Mouse (Mus musculus): ENCODE data around the gene Hyal1. TPM values are rescaled to one million over a fixed set of nuclear protein-coding genes. Genes with fewer than 3 reads are reported as not detected.

Hyal1 gene
- polyA plus RNA-seq, 1 experiment from 2014 or later, result 5.0 TPM

DNA sequence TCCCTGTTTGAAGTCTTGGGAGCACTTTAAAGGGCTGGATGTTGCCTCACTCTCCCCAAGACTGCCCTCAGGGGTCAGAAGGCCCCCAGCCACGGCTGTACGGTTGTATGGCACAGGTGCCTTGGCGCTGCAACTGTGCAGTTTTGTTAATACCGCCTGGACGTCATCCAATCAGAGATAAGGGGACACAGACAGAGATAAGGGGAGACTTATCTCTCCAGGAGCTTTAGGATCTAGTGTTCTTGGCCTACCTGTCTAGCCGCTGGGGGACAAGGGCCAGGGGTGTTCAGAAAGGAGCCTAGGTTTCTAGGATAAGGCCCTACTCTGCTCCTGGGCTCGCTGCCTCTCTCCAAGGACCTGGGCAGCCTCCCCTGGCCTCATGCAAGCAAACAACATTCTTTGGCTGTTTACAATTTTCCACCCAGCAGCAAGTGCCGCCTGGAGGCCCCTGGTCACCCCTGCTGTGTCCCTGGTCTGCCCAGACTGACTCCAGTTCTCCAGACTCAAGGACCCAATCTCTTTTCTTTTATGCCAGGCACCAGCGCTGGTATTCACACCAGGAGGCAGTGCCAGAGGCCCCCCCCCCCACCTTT is 31.0 kb downstream of the Hyal1 start:
- ATAC-seq (replicated peaks; ENCODE audit: low FRiP score, low read depth), result no peak
- H3K4me3 ChIP-seq (replicated peaks; ENCODE audit: low read depth, low read length), result no peak overlapping the region
- H3K4me2 ChIP-seq (ENCODE audit: low read length), result peak overlapping the region; percentile 50
- peak overlapping the region; percentile 85 for H3K27ac ChIP-seq
- peak overlapping the region; percentile 13; the same call in 1 of the 2 replicates for H3K9ac ChIP-seq (ENCODE audit: low read depth, low read length)
- 55% methylated on average over 9 of the region's 9 CpGs for WGBS
- no peaks in the 10 kb centered on the region for H3K9me3 ChIP-seq (replicated peaks; ENCODE audit: low read length)
- no peak for TF ChIP-seq CTCF (IDR thresholded peaks at IDR 0.05; ENCODE audit: low read depth)
- no peaks in the 10 kb centered on the region for H3K27me3 ChIP-seq (ENCODE audit: insufficient read depth, low read length)
- no peaks in the 10 kb centered on the region for H3K36me3 ChIP-seq (ENCODE audit: insufficient read depth, low read length)
- peaks cover 59% of the 10 kb centered on the region for H3K4me1 ChIP-seq (replicated peaks; ENCODE audit: insufficient read depth, low read length)
- DNase-seq (ENCODE audit: low spot score), result no peak

DNA sequence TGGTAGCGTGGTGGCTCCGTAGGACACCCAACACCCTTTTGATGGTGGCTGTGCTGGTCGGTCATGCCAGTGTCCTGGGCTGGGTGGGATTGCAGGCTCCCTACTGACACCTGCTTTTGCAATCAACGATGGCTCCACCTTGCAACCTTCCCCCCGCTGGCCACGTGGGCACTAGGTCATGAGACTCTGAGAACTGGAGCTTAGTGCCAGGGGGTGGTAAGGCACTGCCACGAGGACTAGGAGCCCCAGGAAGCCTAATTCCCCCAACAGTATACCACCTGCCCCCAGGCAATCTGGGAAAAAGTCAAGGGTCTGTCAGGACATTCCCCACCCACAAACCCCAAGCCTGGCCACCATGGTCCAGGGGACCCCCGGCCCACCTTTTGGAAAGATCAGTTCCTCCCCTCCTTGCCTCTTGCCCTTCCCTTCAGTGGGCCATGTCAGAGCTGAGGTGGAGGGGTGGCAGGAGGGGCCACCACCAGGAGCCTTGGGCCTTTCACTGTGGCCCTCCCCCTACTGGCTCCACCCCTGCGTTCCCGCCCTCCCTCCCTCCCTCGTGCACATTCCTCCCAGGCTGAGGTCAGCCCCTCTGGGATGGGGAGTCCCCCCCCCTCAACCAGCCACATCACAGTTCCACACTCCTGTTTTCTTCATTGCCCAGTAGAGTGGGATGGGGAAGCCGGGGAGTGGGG is 32.2 kb downstream of the Hyal1 start, which contains the start of gene Sema3b:
Sema3b (minus strand) TSS at position 489 of the 692 bp plus-strand sequence.
- TF ChIP-seq CTCF (IDR thresholded peaks at IDR 0.05; ENCODE audit: low read depth), result no peak
- no peaks in the 10 kb centered on the region for H3K9me3 ChIP-seq (replicated peaks; ENCODE audit: low read length)
- peaks cover 2% of the 10 kb centered on the region; the same call in 1 of the 2 replicates for H3K36me3 ChIP-seq (ENCODE audit: insufficient read depth, low read length)
- H3K4me1 ChIP-seq (replicated peaks; ENCODE audit: insufficient read depth, low read length), result peaks cover 50% of the 10 kb centered on the region
- peak within 1 kb of the TSS; percentile 85 for H3K27ac ChIP-seq
- ATAC-seq (replicated peaks; ENCODE audit: low FRiP score, low read depth) (no peak), DNase-seq (ENCODE audit: low spot score) (no peak)
- H3K4me2 ChIP-seq (ENCODE audit: low read length), result peak within 1 kb of the TSS; percentile 50
- H3K9ac ChIP-seq (ENCODE audit: low read depth, low read length), result peak within 1 kb of the TSS; percentile 13
- 28% methylated on average over 12 of the region's 12 CpGs for WGBS
- no peaks in the 10 kb centered on the region for H3K27me3 ChIP-seq (ENCODE audit: insufficient read depth, low read length)
- H3K4me3 ChIP-seq (replicated peaks; ENCODE audit: low read depth, low read length), result no peak within 1 kb of the TSS

DNA sequence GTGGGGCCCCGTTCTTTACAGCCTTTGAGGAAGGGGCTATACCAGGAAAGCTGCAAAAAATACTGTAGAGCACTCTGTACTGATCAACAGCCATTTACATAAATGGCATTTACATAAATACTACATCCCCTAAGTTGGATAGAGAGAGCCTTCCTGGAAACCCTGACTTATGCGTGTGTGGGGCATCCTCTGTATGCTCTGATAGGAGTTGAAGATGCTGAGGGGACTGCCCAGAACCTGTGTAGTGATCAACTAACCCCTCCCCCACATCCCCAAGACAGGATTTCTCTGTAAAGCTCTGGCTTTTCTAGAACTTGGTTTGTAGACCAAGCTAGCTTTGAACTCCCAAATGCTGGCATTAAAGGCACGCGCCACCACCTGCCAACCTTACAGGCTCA is 32.7 kb downstream of the Hyal1 start:
- no peak for DNase-seq (ENCODE audit: low spot score)
- Histone ChIP-seq H3K9me3 (replicated peaks; ENCODE audit: low read length) (no peaks in the 10 kb centered on the region), H3K9ac (ENCODE audit: low read depth, low read length) (no peak overlapping the region), H3K4me2 (ENCODE audit: low read length) (peak overlapping the region; percentile 14; the same call in 1 of the 2 replicates), H3K4me3 (replicated peaks; ENCODE audit: low read depth, low read length) (no peak overlapping the region), H3K4me1 (replicated peaks; ENCODE audit: insufficient read depth, low read length) (peaks cover 44% of the 10 kb centered on the region), H3K27me3 (ENCODE audit: insufficient read depth, low read length) (no peaks in the 10 kb centered on the region), H3K36me3 (ENCODE audit: insufficient read depth, low read length) (peaks cover 7% of the 10 kb centered on the region; the same call in 1 of the 2 replicates), H3K27ac (peak overlapping the region; percentile 85; the same call in 1 of the 2 replicates)
- no peak for ATAC-seq (replicated peaks; ENCODE audit: low FRiP score, low read depth)
- WGBS, result 71% methylated on average over 4 of the region's 4 CpGs
- no peak for TF ChIP-seq CTCF (IDR thresholded peaks at IDR 0.05; ENCODE audit: low read depth)

DNA sequence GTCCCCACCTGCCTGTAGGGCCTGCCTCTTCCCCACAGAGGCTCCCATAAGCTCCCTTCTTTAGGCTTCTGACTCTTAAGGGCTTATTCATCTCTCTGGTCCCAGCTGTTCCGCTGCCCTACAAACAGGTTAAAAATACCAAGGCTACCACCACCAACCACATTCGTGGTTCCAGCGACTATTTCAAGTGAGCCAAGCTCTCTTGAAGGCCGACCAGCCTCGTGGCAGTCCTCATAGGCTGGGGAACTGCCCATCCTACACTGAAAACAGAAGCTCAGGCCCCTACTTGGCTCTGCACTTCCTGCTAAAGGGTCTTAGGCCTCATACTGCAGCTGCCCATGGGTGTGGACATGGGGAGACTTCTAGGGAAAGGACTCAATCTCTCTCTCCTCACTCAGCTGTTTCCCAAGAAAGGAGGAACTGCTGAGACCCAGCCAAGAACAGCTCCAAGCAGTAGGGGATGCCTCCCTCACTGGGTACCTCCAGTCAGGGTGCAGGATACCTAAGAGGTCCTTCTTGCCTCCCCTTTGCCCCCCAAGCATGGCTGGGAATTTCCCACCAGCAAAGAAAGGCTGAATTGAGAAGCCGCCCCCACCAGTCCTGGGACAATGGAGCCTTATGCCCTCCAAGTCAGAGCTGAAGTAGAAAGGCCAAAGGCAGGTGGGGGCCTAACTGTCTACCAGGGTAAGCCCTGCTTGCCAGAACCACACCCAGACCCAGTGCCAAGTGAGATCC is 34.9 kb downstream of the Hyal1 start:
- Histone ChIP-seq H3K36me3 (ENCODE audit: insufficient read depth, low read length) (peaks cover 29% of the 10 kb centered on the region), H3K9me3 (replicated peaks; ENCODE audit: low read length) (no peaks in the 10 kb centered on the region), H3K27me3 (ENCODE audit: insufficient read depth, low read length) (no peaks in the 10 kb centered on the region), H3K4me2 (ENCODE audit: low read length) (peak overlapping the region; percentile 56; the same call in 1 of the 2 replicates), H3K4me1 (replicated peaks; ENCODE audit: insufficient read depth, low read length) (peaks cover 33% of the 10 kb centered on the region), H3K9ac (ENCODE audit: low read depth, low read length) (peak overlapping the region; percentile 50), H3K4me3 (replicated peaks; ENCODE audit: low read depth, low read length) (no peak overlapping the region), H3K27ac (peak overlapping the region; percentile 85)
- ATAC-seq (replicated peaks; ENCODE audit: low FRiP score, low read depth), result no peak
- no peak for DNase-seq (ENCODE audit: low spot score)
- TF ChIP-seq CTCF (IDR thresholded peaks at IDR 0.05; ENCODE audit: low read depth), result no peak
- WGBS, result 67% methylated on average over 6 of the region's 6 CpGs

DNA sequence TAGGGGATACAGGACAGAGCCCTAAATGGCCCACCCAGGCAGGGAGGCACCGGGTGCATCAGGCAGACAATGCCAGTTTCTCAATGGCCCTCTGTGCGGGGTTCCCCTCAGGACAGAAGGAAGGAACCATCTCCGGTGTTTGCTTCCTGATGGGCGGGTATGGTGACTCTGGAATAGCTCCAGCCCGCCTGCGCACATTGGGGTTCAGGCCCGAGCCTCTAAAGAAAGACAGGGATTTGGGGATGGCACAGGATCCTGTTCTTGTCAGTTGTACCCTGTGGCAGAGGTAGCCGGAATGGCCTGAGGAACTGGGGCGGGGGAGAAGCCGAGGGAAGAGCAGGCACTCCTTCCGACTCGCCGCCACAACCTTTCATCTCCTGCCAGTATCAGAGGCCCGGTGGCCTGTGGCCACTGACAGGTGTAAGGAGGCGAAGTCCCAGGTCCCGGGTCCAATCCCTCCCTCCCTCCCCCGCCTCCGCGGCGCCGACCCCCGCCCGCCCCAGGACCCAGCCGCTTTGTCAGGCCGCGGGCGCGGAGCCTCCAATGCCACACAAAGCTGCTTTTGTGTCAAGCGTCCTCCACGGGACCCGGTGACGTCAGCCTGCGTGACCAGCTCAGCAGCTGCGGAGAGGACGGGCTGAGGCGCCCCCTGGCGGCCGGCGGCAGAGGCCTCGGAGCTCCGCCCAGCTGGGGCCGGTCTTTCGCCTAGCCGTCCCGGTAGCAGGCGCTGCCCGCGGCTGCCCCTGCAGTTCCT is 35.6 kb downstream of the Hyal1 start:
- Histone ChIP-seq H3K9ac (ENCODE audit: low read depth, low read length) (peak overlapping the region; percentile 50), H3K36me3 (ENCODE audit: insufficient read depth, low read length) (peaks cover 34% of the 10 kb centered on the region), H3K4me1 (replicated peaks; ENCODE audit: insufficient read depth, low read length) (peaks cover 27% of the 10 kb centered on the region), H3K4me2 (ENCODE audit: low read length) (peak overlapping the region; percentile 56), H3K9me3 (replicated peaks; ENCODE audit: low read length) (no peaks in the 10 kb centered on the region), H3K4me3 (replicated peaks; ENCODE audit: low read depth, low read length) (0 out of 2 replicates have a peak overlapping the region, but pooled peaks have one; percentile 5), H3K27me3 (ENCODE audit: insufficient read depth, low read length) (no peaks in the 10 kb centered on the region), H3K27ac (peak overlapping the region; percentile 85)
- DNase-seq (ENCODE audit: low spot score) (peak; percentile 98), ATAC-seq (replicated peaks; ENCODE audit: low FRiP score, low read depth) (peak; percentile 89)
- 4% methylated on average over 42 of the region's 48 CpGs for WGBS
- TF ChIP-seq CTCF (IDR thresholded peaks at IDR 0.05; ENCODE audit: low read depth), result peak; percentile 99
